Mouse (Mus musculus) cerebellum, postnatal 14 days (tissue): ENCODE results near the gene Mrpl40.
A peak's percentile ranks its signal among the peaks of the same experiment; 100 is the strongest.
"Not testable (repeated sequence)": the region's sequence is repeated elsewhere in the genome, so short reads cannot be mapped to it uniquely, and the experiment has no call there.

ENCODE experiments used
- DNase-seq, 2 experiments: peaks; one replicate each; pipeline ENCODE4 v3.0.0; 2021; ENCODE audit warnings: mixed read lengths in 2 of 2

Gene Mrpl40

DNA sequence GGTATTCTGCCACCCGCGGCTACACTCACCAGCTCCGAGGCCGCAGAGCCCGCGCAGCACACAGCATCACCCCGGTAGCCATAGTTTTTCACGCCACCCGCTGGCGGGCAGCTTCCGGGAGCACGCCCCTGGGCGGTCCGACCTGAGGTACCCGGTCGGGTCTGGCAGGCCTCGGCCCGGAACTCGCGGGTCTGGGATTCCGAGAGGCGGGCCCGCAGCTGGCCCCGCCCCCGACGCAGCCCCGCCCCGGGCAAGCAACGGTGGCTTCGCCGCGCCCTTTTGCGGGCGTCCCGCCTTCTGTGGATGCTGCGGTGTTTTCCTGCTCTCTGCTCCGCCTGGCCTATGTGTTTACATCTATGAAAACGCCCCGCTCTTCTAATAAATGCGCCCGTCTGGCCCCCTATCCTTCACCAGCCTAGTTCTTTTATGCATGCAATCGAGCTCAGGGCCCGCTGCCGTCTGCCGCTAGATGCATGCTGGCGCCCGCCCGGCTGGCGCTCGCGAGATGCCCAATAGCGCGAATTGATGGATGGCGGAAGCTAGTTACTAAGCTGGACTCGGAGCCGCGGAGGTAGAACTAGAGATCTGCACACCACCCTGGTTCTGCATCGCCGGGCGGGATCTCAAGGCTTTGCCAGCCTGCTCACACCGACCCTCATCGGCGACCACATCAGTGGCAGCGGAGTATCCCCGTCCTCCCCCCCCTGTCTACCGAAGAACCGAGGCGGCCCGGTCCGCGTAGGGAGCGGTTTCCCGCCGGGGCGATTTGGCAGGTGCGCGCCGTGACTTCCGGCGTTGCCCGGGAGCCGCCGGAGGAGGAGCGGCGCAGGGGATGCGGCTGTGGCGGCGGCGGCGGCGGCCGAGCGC, at the start of gene Mrpl40, which contains the start of gene Hira:
Gene Mrpl40 (minus strand): TSS at position 421 of the 867 bp plus-strand sequence.
Gene Hira (plus strand): TSS at position 596 of the 867 bp plus-strand sequence.
- peak; percentile 94 to 97 for DNase-seq

DNA sequence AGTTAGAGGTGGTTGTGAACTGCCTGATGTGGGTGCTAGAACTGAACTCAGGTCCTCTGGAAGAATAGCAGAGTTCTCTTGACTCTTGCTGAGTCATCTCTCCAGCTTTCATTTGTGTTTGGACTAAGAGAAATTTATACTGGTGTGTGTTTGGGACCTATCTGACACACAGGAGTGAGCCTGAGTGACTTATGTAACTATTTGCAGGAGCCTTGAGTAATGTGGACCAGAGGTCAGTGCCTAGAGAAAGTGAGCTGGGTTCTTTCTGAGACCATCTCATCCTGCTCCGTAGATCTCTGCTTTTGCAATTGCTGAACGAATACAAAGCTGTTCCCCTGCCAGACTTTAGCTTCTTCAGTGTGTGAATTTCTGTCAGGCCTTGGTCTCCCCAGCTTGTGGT, 45.1 kb upstream of the Mrpl40 start:
- no peak for DNase-seq

DNA sequence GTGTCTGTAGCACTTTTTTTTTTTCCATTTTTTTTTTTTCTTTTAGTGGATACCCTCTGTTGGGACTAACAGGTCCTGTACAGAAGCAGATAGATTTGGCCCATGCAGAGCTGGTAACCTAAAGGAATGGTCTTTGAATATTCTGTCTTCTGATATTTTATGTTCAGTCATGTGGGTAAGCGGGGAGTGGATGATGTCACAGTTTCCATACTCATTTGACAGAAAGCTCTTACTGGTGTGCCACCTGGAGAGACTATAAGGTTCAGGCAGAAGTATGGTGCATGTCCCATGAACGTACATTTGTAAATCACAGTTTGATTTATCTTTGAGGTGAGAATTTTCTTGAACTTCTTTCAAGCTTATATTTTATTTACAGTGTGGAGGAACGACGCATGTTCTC, 39.4 kb upstream of the Mrpl40 start:
- DNase-seq: no peak

DNA sequence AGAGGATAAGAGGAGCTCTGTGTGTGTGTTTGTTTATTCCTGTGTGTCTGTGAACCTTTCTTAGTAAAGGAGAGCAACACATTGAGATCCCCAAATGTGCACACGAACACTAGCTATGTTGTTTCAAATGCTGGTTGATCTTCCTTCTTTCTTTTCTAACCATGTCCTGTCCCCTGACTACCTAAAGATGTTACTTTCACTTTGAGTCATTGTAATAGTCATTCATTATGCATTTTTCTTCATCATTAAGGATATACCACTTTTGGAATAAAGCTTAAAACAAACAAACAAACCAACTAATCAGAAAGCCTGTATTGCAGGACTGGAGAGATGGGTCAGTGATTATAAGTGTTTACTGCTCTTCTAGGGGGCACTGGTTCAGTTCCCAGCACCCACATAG, 29.0 kb upstream of the Mrpl40 start:
- DNase-seq: no peak

DNA sequence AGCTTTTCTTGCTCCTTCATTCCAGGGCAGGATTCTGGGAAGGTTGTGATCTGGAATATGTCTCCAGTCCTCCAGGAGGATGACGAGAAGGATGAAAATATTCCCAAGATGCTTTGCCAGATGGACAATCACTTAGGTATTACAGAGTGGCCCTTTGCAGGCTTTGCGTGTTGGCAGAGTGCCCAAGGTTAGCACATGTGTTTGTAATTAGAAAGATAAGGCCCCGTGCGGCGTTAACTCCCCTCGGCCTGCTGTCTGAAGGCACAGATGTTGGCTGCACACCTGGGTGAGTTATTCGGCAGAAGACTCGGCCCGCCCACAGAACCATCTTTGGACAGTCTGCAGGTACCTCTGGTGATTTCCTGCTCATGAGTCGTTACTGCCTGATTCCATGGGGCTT, 19.8 kb upstream of the Mrpl40 start:
- DNase-seq: no peak

DNA sequence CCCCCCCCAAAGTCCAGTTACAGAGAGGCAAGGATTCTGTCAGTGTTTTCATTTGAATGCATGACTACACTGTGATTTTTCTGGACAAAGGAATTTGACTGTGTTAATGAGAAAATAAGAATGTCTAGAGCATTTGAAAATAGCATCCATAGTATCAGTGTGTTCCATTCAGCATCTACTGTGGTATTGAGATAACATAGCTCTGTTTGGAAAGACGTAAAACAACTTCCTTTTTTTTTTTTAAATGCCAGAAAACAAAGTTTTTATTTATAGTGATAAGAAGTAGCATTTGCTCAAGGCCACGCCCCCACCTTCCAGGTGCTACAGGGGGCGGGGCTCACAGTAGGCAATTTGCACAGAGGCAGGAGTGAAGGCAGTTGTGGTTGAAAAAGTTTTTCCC, 18.6 kb upstream of the Mrpl40 start:
- DNase-seq: no peak

DNA sequence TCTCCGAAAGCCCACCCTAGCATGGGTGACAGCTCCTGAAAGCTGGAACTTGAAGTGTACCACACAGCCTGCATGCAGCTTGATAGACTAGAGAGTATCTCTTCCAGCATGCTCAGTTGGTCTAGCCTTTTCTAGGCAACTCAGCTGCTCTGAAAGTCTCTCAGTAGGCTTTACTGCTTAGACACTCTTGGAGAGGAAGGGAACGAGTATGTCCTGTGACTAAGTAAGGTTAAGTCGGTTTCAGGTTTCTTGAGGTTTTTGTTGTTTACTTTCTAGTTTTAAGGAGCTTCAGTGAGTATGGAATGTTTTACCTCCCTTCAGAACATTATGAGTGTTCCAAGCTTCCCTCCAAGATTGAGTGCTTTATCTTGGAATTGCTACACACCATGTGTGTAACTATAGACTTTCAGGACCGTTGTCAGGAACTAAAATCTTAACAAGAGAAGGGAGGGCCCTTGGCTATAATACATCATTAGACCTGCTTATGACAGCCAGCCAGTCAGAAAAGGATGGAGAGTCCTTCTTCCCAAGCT, 17.2 kb upstream of the Mrpl40 start:
- DNase-seq: no peak

DNA sequence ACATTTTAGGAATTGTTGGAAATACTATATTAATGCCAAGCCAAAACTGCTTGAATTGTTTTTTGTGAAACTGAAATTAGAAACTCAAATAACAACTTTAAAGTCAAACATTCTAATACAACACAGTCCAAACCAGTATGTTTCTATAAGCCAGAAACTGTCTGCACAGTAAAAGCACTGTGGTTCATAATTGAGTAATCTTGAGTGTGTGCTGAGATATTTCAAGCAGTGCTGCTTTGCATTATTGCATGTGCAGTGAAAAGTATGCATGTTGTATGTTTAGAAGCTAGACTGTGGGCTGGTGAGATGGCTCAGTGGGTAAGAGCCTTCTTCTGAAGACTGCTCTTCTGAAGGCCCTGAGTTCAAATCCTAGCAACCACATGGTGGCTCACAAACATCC, 7.4 kb upstream of the Mrpl40 start:
- DNase-seq: no peak

DNA sequence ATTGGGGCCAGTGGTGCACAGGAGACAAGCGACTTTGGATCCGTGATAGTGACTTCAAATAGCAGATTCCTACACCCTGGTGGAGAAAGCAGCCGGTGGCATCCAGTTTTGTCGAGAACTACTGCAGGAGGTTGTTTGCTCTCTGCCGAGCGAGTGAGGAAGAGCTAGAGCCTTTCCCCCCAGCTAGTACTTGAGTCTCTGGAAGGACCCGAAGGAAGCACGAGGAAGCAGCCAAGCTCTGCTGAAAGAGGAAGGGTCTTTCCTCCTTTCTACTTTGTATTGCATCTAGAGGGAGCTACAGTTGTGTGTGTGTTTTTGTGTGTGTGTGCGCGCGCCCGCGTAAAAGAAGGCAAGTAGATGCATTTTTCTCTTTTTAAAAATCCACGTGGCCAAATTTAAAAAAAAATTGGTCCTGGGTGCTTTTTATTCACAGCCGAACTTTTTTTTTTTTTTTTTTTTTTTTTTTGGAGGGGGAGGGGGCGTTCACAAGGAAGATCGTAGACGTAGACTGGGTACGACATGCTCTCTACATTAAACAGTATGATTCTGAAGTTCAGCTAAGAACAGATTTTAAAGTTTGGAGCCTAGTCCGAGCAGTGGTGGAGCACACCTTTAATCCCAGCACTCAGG, 1.5 kb upstream of the Mrpl40 start:
- DNase-seq: no peak

DNA sequence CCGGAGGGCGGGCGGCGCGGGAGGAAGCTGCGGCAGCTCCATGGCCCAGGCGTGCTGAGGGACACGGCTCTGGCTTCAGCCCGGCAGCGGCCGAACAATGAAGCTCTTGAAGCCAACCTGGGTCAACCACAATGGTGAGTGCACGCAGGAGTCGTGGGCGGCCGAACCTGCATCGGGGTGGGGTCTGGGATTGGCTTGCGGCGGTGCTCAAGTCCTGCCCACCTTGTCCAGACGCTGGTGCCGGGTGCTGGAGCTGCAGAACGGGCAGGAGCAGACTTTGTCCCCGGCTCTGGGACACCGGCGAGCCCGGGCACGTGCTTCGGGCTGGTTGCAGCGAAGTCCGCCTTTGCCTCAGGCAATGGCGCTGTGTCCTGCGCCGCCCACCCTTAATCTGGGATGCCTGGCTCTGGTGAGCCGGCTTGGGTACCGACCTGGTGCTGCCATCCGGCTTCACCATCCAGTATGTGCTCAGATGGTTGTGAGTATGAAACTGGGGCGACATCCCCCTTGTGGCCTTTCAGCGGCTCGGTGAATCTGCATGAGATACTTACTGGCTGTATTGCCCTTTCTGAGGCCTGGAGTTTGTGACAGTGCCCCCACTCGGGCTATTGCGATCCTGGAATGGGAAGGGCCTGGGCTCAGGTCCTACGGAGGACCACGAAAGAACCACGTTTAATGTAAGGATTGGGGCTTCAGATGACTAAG, 876 bp upstream of the Mrpl40 start:
- peak; percentile 65 to 70 for DNase-seq

DNA sequence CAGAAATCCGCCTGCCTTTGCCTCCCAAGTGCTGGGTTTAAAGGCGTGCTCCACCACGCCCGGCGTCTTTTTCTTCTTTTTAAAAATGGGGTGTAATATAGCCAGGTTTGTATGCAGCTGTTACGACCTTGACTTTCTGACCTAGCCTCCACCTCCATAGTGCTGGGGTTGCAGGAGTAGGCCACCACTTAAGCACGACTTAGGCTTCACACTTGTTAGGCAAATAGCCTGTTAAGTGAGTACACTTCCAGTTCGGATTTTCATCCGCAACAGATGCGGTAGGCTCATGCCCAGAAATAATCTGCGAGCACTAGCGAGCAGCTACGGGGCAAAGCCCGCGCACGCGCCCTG, 596 bp downstream of the Mrpl40 start:
- DNase-seq: no peak

DNA sequence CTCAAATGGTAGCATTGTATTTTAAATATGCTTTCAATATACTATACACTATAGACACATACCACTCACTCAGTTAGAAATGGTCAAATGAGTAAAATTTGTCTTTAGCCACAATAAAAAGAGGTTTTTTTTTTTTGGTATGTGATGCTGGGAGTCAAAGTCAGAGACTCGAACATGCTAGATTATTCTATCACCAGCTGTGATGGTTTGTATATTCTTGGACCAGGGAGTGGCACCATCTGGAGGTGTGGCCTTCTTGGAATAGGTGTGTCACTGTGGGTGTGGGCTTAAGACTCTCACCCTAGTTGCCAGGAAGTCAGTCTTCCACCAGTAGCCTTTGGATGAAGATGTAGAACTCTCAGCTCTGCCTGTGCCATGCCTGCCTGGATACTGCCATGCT, 6.2 kb downstream of the Mrpl40 start:
- DNase-seq: not testable (repeated sequence)

DNA sequence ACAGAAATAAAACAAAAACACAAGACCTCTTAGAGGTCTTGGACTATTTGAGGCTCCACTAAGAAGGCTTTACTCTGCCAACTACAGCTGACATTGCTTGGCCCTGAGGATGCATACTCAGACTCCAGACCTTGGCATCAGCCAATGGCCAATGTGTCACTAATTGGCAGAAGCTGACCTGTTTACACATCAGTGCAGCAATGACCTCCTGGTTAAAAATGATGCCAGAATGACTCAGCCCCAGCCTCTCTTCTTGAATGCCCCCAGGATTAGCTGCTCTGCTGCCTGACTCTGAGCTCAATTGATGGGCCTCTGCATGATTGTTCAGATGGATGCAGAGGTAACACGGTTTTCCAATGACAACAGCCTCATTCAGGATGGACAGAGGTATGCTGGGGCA, 16.5 kb downstream of the Mrpl40 start:
- peak; percentile 50 to 56 for DNase-seq

DNA sequence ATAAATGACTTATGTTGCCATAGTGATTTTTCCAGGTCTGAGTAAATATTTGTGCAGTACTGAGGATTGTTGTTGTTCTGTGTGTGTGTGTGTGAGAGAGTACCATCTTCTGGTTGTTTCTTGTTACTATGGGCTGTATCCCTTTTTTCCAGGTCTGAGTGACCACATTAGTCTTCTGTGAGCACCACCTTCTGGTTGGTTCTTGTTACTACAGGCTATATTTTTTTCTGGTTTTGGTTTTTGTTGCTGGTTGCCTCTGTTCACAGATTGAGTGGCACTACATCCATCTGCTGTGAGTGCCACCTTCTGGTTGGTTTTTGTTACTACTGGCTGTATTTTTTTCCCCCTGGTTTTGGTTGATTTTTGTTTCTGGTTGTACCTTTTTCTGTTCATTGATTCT, 18.1 kb downstream of the Mrpl40 start:
- peak; percentile 73 to 87 for DNase-seq

DNA sequence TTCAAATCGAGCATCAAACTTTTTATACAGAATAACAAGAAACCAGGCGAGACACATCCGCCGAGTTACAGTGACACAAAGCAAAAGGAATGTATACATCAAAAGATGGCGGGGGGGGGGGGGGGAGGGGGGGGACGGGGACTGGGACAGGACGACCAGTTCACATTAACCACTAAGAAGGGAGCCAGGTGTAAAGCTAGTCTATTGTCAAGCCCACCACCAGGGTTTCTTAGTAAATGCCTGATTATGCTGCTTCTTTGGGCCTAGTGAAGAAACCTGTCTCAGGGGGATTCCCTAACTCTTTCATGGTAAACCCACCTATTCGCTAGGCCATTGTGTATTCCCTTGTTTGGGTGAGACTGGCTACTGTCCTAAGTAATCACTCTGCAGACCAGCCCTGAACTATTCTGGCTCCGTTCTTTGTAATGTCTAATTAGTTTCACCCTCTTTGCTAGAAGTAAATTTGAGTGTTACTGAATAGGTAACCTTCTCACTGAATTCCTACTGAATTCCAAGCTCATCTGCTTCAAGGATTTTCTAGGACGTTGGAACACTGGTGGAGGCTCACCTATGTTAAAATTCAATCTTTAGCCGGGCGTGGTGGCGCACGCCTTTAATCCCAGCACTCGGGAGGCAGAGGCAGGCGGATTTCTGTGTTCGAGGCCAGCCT, 27.0 kb downstream of the Mrpl40 start:
- DNase-seq: not testable (repeated sequence)

DNA sequence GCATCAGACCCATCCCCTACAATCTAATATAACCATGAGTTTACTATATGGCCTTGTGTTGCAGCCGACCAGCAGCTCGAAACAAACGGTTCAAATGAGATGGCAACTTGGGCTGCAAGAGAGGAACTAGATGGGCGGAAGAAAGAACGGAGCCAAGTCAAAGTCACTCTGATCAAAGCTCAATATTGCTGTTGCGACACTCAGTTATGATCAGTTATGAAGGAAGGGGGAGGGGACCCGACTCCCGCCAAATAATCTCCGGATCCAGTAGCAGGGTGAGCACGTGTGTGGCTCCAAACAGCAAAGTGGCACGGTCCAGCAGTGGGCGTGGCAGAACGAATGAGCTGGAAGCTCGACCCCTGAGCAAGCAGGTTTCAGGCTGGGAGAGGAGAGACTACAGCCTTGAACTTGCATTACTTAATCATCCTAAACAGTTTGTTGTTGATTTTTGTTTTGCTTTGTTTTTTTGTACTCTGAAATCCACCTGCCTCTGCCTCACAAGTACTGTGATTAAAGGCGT, 30.3 kb downstream of the Mrpl40 start:
- DNase-seq: no peak

DNA sequence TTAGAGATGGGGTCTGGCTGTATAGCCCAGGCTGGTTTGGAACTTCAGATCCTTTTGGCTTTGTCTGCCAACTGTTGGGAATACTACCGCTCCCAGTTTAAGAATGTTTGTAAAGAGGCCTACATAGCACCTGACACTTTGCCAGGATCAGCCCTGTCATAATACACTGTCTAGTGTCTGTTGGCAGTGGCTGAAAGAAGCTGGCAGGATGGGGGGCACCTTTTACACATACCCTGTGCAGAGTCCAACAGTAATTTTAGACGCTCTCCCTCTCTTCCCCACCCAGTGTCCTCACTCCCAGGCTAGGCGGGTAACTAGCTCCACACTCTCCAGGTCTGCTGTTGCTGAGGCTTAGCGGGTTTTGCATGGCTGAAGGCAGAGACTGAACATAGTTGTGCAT, 38.3 kb downstream of the Mrpl40 start:
- no peak for DNase-seq

DNA sequence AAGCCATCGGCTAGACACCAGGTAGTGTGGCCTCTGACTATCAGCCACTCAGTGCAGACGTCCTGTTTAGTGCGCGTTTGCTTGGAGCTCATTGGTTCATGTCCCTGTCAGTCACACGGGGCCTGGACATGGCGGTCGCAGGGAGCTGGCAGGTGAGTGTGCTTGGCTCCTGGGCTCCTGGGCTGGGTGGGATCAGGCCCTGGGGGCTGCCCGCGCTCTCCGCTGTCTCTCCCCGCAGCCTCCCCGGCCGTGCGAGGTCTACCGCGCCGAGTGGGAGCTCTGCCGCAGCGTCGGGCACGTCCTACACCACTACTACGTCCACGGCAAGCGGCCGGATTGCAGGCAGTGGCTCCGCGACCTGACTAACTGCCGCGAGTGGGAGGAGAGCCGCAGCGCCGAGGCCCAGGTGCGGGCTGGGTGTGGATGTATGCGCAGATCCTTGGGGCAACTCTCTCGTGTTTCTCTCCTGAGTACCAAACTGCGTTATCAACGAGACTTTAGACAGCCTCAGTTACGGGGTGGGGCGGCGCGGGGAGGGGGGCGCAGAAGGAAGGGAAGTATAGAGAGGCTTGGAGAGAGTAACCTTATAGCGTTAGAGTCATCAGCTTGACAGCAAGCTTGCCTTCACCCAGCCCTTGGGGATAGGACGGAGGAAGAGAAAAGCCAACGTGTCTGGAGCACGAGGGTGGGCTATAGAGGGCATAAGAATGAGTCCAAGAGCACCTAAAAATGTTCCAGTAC, 40.0 kb downstream of the Mrpl40 start, which contains the start of the genes 2510002D24Rik and Gm28539:
Gene 2510002D24Rik (plus strand): TSS at position 111 of the 741 bp plus-strand sequence.
Gene Gm28539 (plus strand): TSS at position 117 of the 741 bp plus-strand sequence.
- peak; percentile 98 to 99 for DNase-seq

DNA sequence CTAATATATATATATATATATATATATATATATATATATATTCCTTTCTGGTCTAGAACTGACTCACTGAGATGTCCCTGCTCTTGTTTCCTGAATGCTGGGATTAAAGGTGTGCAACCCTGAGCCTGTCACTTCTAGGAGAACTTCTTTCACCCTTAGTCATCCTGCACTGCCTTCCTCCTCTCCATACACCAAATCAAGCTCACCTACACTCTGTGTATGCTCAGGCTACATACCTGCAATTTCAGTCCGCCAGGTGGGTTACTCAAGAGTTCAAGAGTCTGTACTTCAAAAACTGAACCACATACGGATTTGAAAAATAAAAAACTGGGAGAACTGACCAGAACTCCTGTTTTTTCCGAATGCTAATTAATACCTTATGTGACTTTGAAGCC, 40.6 kb downstream of the Mrpl40 start:
- DNase-seq: no peak

DNA sequence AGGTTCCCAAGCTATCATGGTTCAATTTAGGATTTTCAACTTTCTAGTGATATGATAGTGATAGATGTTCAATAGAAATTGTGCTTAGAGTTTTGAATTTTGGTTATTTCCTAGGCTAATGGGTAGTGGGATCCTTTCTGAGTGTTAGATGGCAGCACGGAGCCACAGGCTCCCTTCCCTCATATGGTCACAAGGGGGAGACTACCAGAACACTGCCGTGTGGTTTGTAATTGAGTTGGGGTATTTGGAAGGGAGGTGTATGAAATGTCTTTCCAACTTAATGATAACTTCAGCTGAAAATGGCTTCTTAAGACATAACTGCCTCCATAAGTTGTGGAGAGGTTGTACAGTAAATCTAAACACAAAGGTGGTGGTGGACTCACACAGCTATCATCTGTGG, 43.2 kb downstream of the Mrpl40 start:
- DNase-seq: no peak

DNA sequence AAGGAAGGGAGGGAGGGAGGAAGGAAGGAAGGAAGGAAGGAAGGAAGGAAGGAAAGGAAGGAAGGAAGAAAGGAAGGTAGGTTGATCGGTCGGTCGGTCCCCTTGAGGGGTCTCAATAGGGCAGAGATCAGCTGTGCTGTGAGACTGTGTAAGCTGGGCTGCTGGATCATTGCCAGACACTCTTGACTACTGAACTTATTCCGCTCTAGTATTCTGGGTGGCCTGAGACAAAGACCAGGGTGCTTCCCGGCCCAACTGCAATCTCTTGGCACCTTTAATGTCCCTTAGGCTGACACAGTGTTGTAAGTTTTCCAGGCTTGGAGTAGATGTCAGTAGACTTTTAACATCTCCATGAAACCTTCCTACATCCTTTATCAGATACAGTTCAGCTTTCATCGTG, 47.6 kb downstream of the Mrpl40 start:
- peak in 1 of 2 experiments; percentile 10 for DNase-seq

DNA sequence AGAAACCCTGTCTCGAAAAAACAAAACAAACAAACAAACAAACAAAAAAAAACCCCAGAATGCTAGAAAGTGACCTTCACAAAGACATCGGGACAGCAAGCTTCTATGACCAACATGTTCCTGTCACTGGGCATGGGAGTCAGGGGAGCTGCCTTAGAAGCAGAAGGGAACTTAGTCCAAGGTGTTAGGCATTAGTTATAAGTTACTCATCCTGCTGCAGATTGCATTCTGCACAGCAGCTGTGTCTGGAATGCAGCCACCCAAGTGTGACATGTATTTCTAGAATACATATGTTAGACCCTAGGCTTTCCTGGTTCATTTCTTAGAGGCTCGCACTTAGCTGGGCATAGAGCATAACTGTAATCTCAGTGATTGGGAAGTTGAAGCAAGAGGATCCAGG, 48.0 kb downstream of the Mrpl40 start:
- no peak for DNase-seq
